Mouse (Mus musculus) embryonic facial prominence, embryonic 11.5 days (tissue): ENCODE data around the gene Cnrip1. TPM values are rescaled to one million over a fixed set of nuclear protein-coding genes. Genes with fewer than 3 reads are reported as not detected.
"Not testable (repeated sequence)": the region's sequence is repeated elsewhere in the genome, so short reads cannot be mapped to it uniquely, and the experiment has no call there.

ENCODE experiments used
- ATAC-seq: fragments of 200-750 bp; cut with Nextera tagmentation; replicated peaks from 2 replicates; pipeline ENCODE4 v1.8.0; 2017; ENCODE audit warnings: low read depth; ENCODE audit not compliant: insufficient number of reproducible peaks, low FRiP score, low TSS enrichment
- DNase-seq: peaks from one replicate; pipeline ENCODE4 v3.0.0-alpha.2; 2015; ENCODE audit warnings: low spot score
- H3K27ac ChIP-seq: fragments of 300-500 bp; sonication (generic); replicated peaks from 2 replicates; pipeline ENCODE4 v1.5.1; 2014; ENCODE audit warnings: mild to moderate bottlenecking, low read depth, low read length, control low read depth
- H3K27me3 ChIP-seq: fragments of 300-500 bp; sonication (generic); 2 replicates; pipeline ENCODE4 v1.6.1; 2014; ENCODE audit warnings: mild to moderate bottlenecking, low read length, moderate library complexity, mixed read lengths; ENCODE audit not compliant: control insufficient read depth, insufficient read depth
- H3K36me3 ChIP-seq: fragments of 300-500 bp; sonication (generic); replicated peaks from 2 replicates; pipeline ENCODE4 v1.6.1; 2014; ENCODE audit warnings: low read depth, mild to moderate bottlenecking, low read length, moderate library complexity, mixed read lengths; ENCODE audit not compliant: control insufficient read depth, insufficient read depth
- H3K4me1 ChIP-seq: fragments of 300-500 bp; sonication (generic); 2 replicates; pipeline ENCODE4 v1.6.1; 2014; ENCODE audit warnings: low read length, mixed read lengths; ENCODE audit not compliant: control insufficient read depth, insufficient read depth
- H3K4me2 ChIP-seq: fragments of 300-500 bp; sonication (generic); 2 replicates; pipeline ENCODE4 v1.6.1; 2014; ENCODE audit warnings: low read depth, mild to moderate bottlenecking, control low read depth, low read length, moderate library complexity
- H3K4me3 ChIP-seq: fragments of 300-500 bp; sonication (generic); 2 replicates; pipeline ENCODE4 v1.5.1; 2014; ENCODE audit warnings: low read depth, low read length, control low read depth
- H3K9ac ChIP-seq: fragments of 300-500 bp; sonication (generic); replicated peaks from 2 replicates; pipeline ENCODE4 v1.6.1; 2014; ENCODE audit warnings: mild to moderate bottlenecking, control low read depth, low read length
- H3K9me3 ChIP-seq: fragments of 300-500 bp; sonication (generic); replicated peaks from 2 replicates; pipeline ENCODE4 v1.6.1; 2016; ENCODE audit warnings: mild to moderate bottlenecking, low read length, inconsistent platforms, mixed read lengths; ENCODE audit not compliant: control insufficient read depth
- WGBS: fragments of 180-500 bp; shearing (Covaris S2); extraction: QIAGEN DNeasy Blood & Tissue Kit; methylation state at CpG from one replicate; pipeline ENCODE4 v1.1.7; 2014; 5-methylcytosine and 5-hydroxymethylcytosine counted together
- polyA plus RNA-seq: library from polyadenylated mRNA; unstranded; fragments of >200 nt; fragmentation: Nextera tagmentation; extraction: Ambion mirVana; gene quantifications from 2 replicates; pipeline ENCODE4 v1.2.1, GENCODE M21; 2014

Gene Cnrip1
- 16.7 and 18.1 TPM in 2 replicates for polyA plus RNA-seq

GRCm38 (mm10) chr11:17051545-17052475 is at the start of gene Cnrip1, which contains the start of gene Plek:
Cnrip1 (plus strand) TSS chr11:17051586.
Plek (minus strand) TSS chr11:17052381.
- H3K9ac ChIP-seq: peak within 1 kb of the TSS; percentile 76
- H3K9me3 ChIP-seq: no peaks in the 10 kb centered on the region
- H3K27ac ChIP-seq: no peak within 1 kb of the TSS; the same call in 1 of the 2 replicates
- DNase-seq (peak; percentile 59), ATAC-seq (peak; percentile 89)
- H3K36me3 ChIP-seq: no peaks in the 10 kb centered on the region
- H3K4me3 ChIP-seq: peak within 1 kb of the TSS; percentile 52
- no peaks in the 10 kb centered on the region for H3K27me3 ChIP-seq
- H3K4me1 ChIP-seq: no peaks in the 10 kb centered on the region
- WGBS: under 1% methylated on average over 38 of the region's 38 CpGs
- H3K4me2 ChIP-seq: peak within 1 kb of the TSS; percentile 86

GRCm38 (mm10) chr11:17002739-17003373 is 48.5 kb upstream of the Cnrip1 start:
- Histone ChIP-seq H3K4me1 (no peaks in the 10 kb centered on the region), H3K27ac (no peak overlapping the region), H3K9ac (no peak overlapping the region), H3K9me3 (no peaks in the 10 kb centered on the region), H3K36me3 (no peaks in the 10 kb centered on the region), H3K27me3 (no peaks in the 10 kb centered on the region), H3K4me2 (no peak overlapping the region), H3K4me3 (no peak overlapping the region)
- no peak for DNase-seq
- 78% methylated on average over 7 of the region's 7 CpGs for WGBS
- ATAC-seq: no peak

GRCm38 (mm10) chr11:17003757-17004156 is 47.6 kb upstream of the Cnrip1 start:
- Histone ChIP-seq H3K4me3 (no peak overlapping the region), H3K27me3 (no peaks in the 10 kb centered on the region), H3K27ac (no peak overlapping the region), H3K36me3 (no peaks in the 10 kb centered on the region), H3K4me2 (no peak overlapping the region), H3K9me3 (no peaks in the 10 kb centered on the region), H3K4me1 (no peaks in the 10 kb centered on the region), H3K9ac (no peak overlapping the region)
- DNase-seq: no peak
- ATAC-seq: no peak
- WGBS: 70% methylated on average over 3 of the region's 3 CpGs

- no peak overlapping the region for H3K27ac ChIP-seq
- no peaks in the 10 kb centered on the region for H3K36me3 ChIP-seq
- WGBS: 76% methylated on average over 4 of the region's 4 CpGs
- H3K4me1 ChIP-seq: no peaks in the 10 kb centered on the region
- no peaks in the 10 kb centered on the region for H3K9me3 ChIP-seq
- DNase-seq (no peak), ATAC-seq (no peak)
- no peak overlapping the region for H3K4me3 ChIP-seq
- no peak overlapping the region for H3K4me2 ChIP-seq
- no peaks in the 10 kb centered on the region for H3K27me3 ChIP-seq
- no peak overlapping the region for H3K9ac ChIP-seq
Measured at GRCm38 (mm10) chr11:17004899-17005846, 46.2 kb upstream of the Cnrip1 start.

- ATAC-seq, H3K4me2 ChIP-seq, H3K4me3 ChIP-seq, H3K27me3 ChIP-seq, H3K9ac ChIP-seq, H3K4me1 ChIP-seq, H3K9me3 ChIP-seq, DNase-seq, H3K36me3 ChIP-seq, H3K27ac ChIP-seq: not testable (repeated sequence)
- 68% methylated on average over 2 of the region's 3 CpGs for WGBS
Measured at GRCm38 (mm10) chr11:17006526-17006925, 44.9 kb upstream of the Cnrip1 start.

- 88% methylated on average over 5 of the region's 5 CpGs for WGBS
- Histone ChIP-seq H3K36me3 (no peaks in the 10 kb centered on the region), H3K27me3 (no peaks in the 10 kb centered on the region), H3K4me1 (no peaks in the 10 kb centered on the region), H3K4me2 (no peak overlapping the region), H3K9ac (no peak overlapping the region), H3K4me3 (no peak overlapping the region), H3K27ac (no peak overlapping the region), H3K9me3 (no peaks in the 10 kb centered on the region)
- DNase-seq: no peak
- ATAC-seq: no peak
Measured at GRCm38 (mm10) chr11:17007517-17008173, 43.7 kb upstream of the Cnrip1 start.

GRCm38 (mm10) chr11:17008498-17008941 is 42.9 kb upstream of the Cnrip1 start:
- Histone ChIP-seq H3K4me3 (no peak overlapping the region), H3K4me2 (no peak overlapping the region), H3K27ac (no peak overlapping the region), H3K4me1 (no peaks in the 10 kb centered on the region), H3K27me3 (no peaks in the 10 kb centered on the region), H3K9me3 (no peaks in the 10 kb centered on the region), H3K36me3 (no peaks in the 10 kb centered on the region), H3K9ac (no peak overlapping the region)
- DNase-seq (no peak), ATAC-seq (no peak)
- 82% methylated on average over 7 of the region's 7 CpGs for WGBS
